Mouse (Mus musculus) CH12.LX (cell line): Measurements from ENCODE around the gene Golm1. TPM values are rescaled to one million over a fixed set of nuclear protein-coding genes. Genes with fewer than 3 reads are reported as not detected.

Experiments used
- DNase-seq: peaks from one replicate; pipeline ENCODE4 v3.0.0-alpha.2; 2013; ENCODE audit errors: extremely low read depth
- H3K27ac ChIP-seq: 2 replicates; pipeline ENCODE4 v1.5.1; 2012; ENCODE audit warnings: low read depth, mild to moderate bottlenecking, control low read depth, moderate library complexity; ENCODE audit not compliant: insufficient read depth
- H3K27me3 ChIP-seq: replicated peaks from 2 replicates; pipeline ENCODE3; 2012; ENCODE audit warnings: inconsistent platforms
- H3K36me3 ChIP-seq, 2 experiments: replicated peaks in 1 of 2; 2 replicates each; pipeline versions ENCODE3 to v1.6.1; 2012; ENCODE audit warnings: inconsistent platforms in 1 of 2, low read length in 1 of 2, mild to moderate bottlenecking in 1 of 2, mixed read lengths in 1 of 2, moderate library complexity in 1 of 2; ENCODE audit not compliant: control insufficient read depth in 1 of 2, insufficient read depth in 1 of 2
- H3K4me1 ChIP-seq, 2 experiments: 2 replicates each; pipeline ENCODE4 v1.6.1; 2012; ENCODE audit warnings: inconsistent platforms in 1 of 2, moderate library complexity in 1 of 2; ENCODE audit not compliant: insufficient read depth in 2 of 2, control insufficient read depth in 1 of 2
- H3K4me2 ChIP-seq: 2 replicates; pipeline ENCODE4 v1.6.1; 2012; ENCODE audit warnings: low read depth, mild to moderate bottlenecking, control low read depth; ENCODE audit not compliant: poor library complexity, insufficient read depth, severe bottlenecking
- H3K4me3 ChIP-seq, 3 experiments: fragments of 150-350 bp in 1 of 3; sonication (generic) in 1 of 3; replicated peaks in 1 of 3; 2 replicates each; pipeline versions ENCODE3 to v1.5.1; 2011 to 2012; ENCODE audit warnings: low read depth in 2 of 3, low read length in 2 of 3, mild to moderate bottlenecking in 2 of 3, moderate library complexity in 2 of 3, control low read depth in 1 of 3, improper control_type of control experiment in 1 of 3, inconsistent platforms in 1 of 3, mixed read lengths in 1 of 3; ENCODE audit not compliant: poor library complexity in 1 of 3
- H3K79me2 ChIP-seq: replicated peaks from 2 replicates; pipeline ENCODE4 v1.6.1; 2012; ENCODE audit warnings: mild to moderate bottlenecking, moderate library complexity; ENCODE audit not compliant: control insufficient read depth, poor library complexity, insufficient read depth, severe bottlenecking; ENCODE audit errors: extremely low read depth
- H3K9ac ChIP-seq: 2 replicates; pipeline ENCODE4 v1.6.1; 2012; ENCODE audit warnings: low read depth, mild to moderate bottlenecking, control low read depth, moderate library complexity; ENCODE audit not compliant: insufficient read depth
- H3K9me3 ChIP-seq: replicated peaks from 2 replicates; pipeline ENCODE3; 2012; ENCODE audit warnings: low read length, inconsistent platforms, mixed read lengths
- BHLHE40 ChIP-seq: IDR thresholded peaks from 2 replicates; pipeline ENCODE4 v1.6.1; 2011; ENCODE audit warnings: mild to moderate bottlenecking, low read depth, low read length, improper control_type of control experiment
- EP300 ChIP-seq: IDR thresholded peaks from 2 replicates; pipeline ENCODE4 v1.6.1; 2011; ENCODE audit warnings: low read length, improper control_type of control experiment
- ETS1 ChIP-seq: conservative IDR thresholded peaks from 2 replicates; pipeline ENCODE4 v1.6.1; 2012; ENCODE audit warnings: low read depth, mild to moderate bottlenecking, inconsistent platforms, low read length, improper control_type of control experiment, moderate library complexity
- GABPA ChIP-seq: IDR thresholded peaks from 2 replicates; pipeline ENCODE4 v1.6.1; 2012; ENCODE audit warnings: low read depth, low read length, improper control_type of control experiment, inconsistent platforms; ENCODE audit not compliant: insufficient replicate concordance
- HCFC1 ChIP-seq: IDR thresholded peaks from 2 replicates; pipeline ENCODE4 v1.6.1; 2012; ENCODE audit warnings: low read depth, mild to moderate bottlenecking, inconsistent platforms, low read length, improper control_type of control experiment
- JUN ChIP-seq: IDR thresholded peaks from 2 replicates; pipeline ENCODE4 v1.6.1; 2011; ENCODE audit warnings: low read depth, mild to moderate bottlenecking, low read length, improper control_type of control experiment, moderate library complexity; ENCODE audit not compliant: insufficient read depth
- MAX ChIP-seq: IDR thresholded peaks from 2 replicates; pipeline ENCODE4 v1.6.1; 2011; ENCODE audit warnings: low read length, improper control_type of control experiment
- MAZ ChIP-seq: IDR thresholded peaks from 2 replicates; pipeline ENCODE4 v1.6.1; 2012; ENCODE audit warnings: low read depth, mild to moderate bottlenecking, inconsistent platforms, low read length, improper control_type of control experiment, moderate library complexity
- MEF2A ChIP-seq: IDR thresholded peaks from 2 replicates; pipeline ENCODE4 v1.6.1; 2014; ENCODE audit warnings: low read depth, mild to moderate bottlenecking, inconsistent platforms, low read length, improper control_type of control experiment, borderline replicate concordance
- MXI1 ChIP-seq: IDR thresholded peaks from 2 replicates; pipeline ENCODE4 v1.6.1; 2011; ENCODE audit warnings: mild to moderate bottlenecking, low read depth, low read length, improper control_type of control experiment
- MYC ChIP-seq: IDR thresholded peaks from 2 replicates; pipeline ENCODE4 v1.6.1; 2011; ENCODE audit warnings: low read depth, mild to moderate bottlenecking, improper control_type of control experiment, low read length
- NELFE ChIP-seq: IDR thresholded peaks from 2 replicates; pipeline ENCODE4 v1.6.1; 2011; ENCODE audit warnings: low read depth, low read length, improper control_type of control experiment
- NRF1 ChIP-seq: IDR thresholded peaks from 2 replicates; pipeline ENCODE4 v1.6.1; 2014; ENCODE audit warnings: low read depth, mild to moderate bottlenecking, inconsistent platforms, low read length, improper control_type of control experiment, moderate library complexity
- POLR2A ChIP-seq: IDR thresholded peaks from 2 replicates; pipeline ENCODE4 v1.6.1; 2011; ENCODE audit warnings: low read depth, mild to moderate bottlenecking, improper control_type of control experiment, low read length
- POLR2AphosphoS2 ChIP-seq: IDR thresholded peaks from 2 replicates; pipeline ENCODE4 v1.6.1; 2011; ENCODE audit warnings: low read depth, low read length, improper control_type of control experiment
- RAD21 ChIP-seq: IDR thresholded peaks from 2 replicates; pipeline ENCODE4 v1.6.1; 2011; ENCODE audit warnings: low read depth, mild to moderate bottlenecking, low read length, improper control_type of control experiment, moderate library complexity
- RCOR1 ChIP-seq: conservative IDR thresholded peaks from 2 replicates; pipeline ENCODE4 v1.6.1; 2012; ENCODE audit warnings: low read depth, mild to moderate bottlenecking, inconsistent platforms, low read length, improper control_type of control experiment
- SIN3A ChIP-seq: IDR thresholded peaks from 2 replicates; pipeline ENCODE4 v1.6.1; 2012; ENCODE audit warnings: low read length, improper control_type of control experiment, inconsistent platforms
- SMC3 ChIP-seq: IDR thresholded peaks from 2 replicates; pipeline ENCODE4 v1.6.1; 2011; ENCODE audit warnings: low read depth, low read length, improper control_type of control experiment
- TBP ChIP-seq: conservative IDR thresholded peaks from 2 replicates; pipeline ENCODE4 v1.6.1; 2011; ENCODE audit warnings: low read depth, low read length, improper control_type of control experiment
- TCF12 ChIP-seq: IDR thresholded peaks from 2 replicates; pipeline ENCODE4 v1.6.1; 2014; ENCODE audit warnings: low read depth, mild to moderate bottlenecking, inconsistent platforms, low read length, improper control_type of control experiment
- UBTF ChIP-seq: IDR thresholded peaks from 2 replicates; pipeline ENCODE4 v1.6.1; 2012; ENCODE audit warnings: low read depth, mild to moderate bottlenecking, inconsistent platforms, low read length, improper control_type of control experiment, moderate library complexity
- USF1 ChIP-seq: IDR thresholded peaks from 2 replicates; pipeline ENCODE4 v1.6.1; 2014; ENCODE audit warnings: low read depth, mild to moderate bottlenecking, inconsistent platforms, low read length, improper control_type of control experiment
- USF2 ChIP-seq: conservative IDR thresholded peaks from 2 replicates; pipeline ENCODE4 v1.6.1; 2011; ENCODE audit warnings: low read depth, low read length, improper control_type of control experiment
- ZC3H11A ChIP-seq: IDR thresholded peaks from 2 replicates; pipeline ENCODE4 v1.6.1; 2012; ENCODE audit warnings: low read depth, mild to moderate bottlenecking, inconsistent platforms, low read length, improper control_type of control experiment
- ZKSCAN1 ChIP-seq: IDR thresholded peaks from 2 replicates; pipeline ENCODE4 v1.6.1; 2012; ENCODE audit warnings: low read depth, inconsistent platforms, low read length, improper control_type of control experiment, borderline replicate concordance
- ZNF384 ChIP-seq: IDR thresholded peaks from 2 replicates; pipeline ENCODE4 v1.6.1; 2012; ENCODE audit warnings: low read depth, low read length, improper control_type of control experiment, inconsistent platforms
- dilution Hi-C: fragments of 300-500 bp; cut with MboI; formaldehyde crosslinking; loops from 2 replicates; pipeline ENCODE4 v1.14.3; 2020; ENCODE audit warnings: low sequenced_read_pairs; ENCODE audit not compliant: extremely low pct_unique_long_range_greater_than_20kb, extremely low pct_ligation_motif_present
- in situ Hi-C: fragments of 300-500 bp; cut with MboI; formaldehyde crosslinking; loops from 3 replicates; pipeline ENCODE4 v1.14.3; 2019; ENCODE audit warnings: low sequenced_read_pairs, low pct_ligation_motif_present, low pct_unique_long_range_greater_than_20kb, mixed read lengths
- polyA plus RNA-seq: library from polyadenylated mRNA; unstranded; fragments of >175 nt; gene quantifications from 2 replicates; pipeline ENCODE4 v1.2.1, GENCODE M21; 2012; ENCODE audit warnings: low read depth; ENCODE audit not compliant: insufficient read length
- total RNA-seq, 2 experiments: library from RNA; depleted of rRNA; stranded (reverse); fragments of 300-350 nt in 1 of 2; fragments of >200 nt in 1 of 2; gene quantifications; 2 replicates each; pipeline ENCODE4 v1.2.3; 2012 to 2014

Golm1 gene
- total and polyA plus RNA-seq, 3 experiments: 14.3 to 18.9 (median 17.4) TPM

- Histone ChIP-seq H3K4me3 (no peak overlapping the region), H3K9me3 (peaks cover 3% of the 10 kb centered on the region), H3K27me3 (peaks cover 5% of the 10 kb centered on the region), H3K27ac (no peak overlapping the region), H3K4me1 (peaks cover 0 to 4% of the 10 kb centered on the region in 2 experiments; a peak in 2 of 4 replicates), H3K9ac (no peak overlapping the region), H3K79me2 (no peaks in the 10 kb centered on the region), H3K4me2 (no peak overlapping the region), H3K36me3 (no peaks in the 10 kb centered on the region)
- TF ChIP-seq MEF2A (no peak), NELFE (no peak), NRF1 (no peak), SIN3A (no peak), USF2 (no peak), ZNF384 (no peak), MAZ (no peak), TBP (no peak), ZC3H11A (no peak), RAD21 (no peak), HCFC1 (no peak), POLR2A (no peak), MAX (no peak), SMC3 (no peak), USF1 (no peak)
- DNase-seq: no peak
- dilution Hi-C loops: no loop called here
- in situ Hi-C loops: no loop called here
These were observed 14.2 kb upstream of the Golm1 start for GRCm38 (mm10) chr13:59689843-59690242.

- dilution Hi-C loops: no loop called here
- H3K79me2 ChIP-seq: no peaks in the 10 kb centered on the region
- no peak overlapping the region for H3K4me3 ChIP-seq
- peaks cover 5% of the 10 kb centered on the region for H3K27me3 ChIP-seq
- no peaks in the 10 kb centered on the region for H3K36me3 ChIP-seq
- H3K27ac ChIP-seq: no peak overlapping the region
- peaks cover 3% of the 10 kb centered on the region for H3K9me3 ChIP-seq
- no peak overlapping the region for H3K4me2 ChIP-seq
- in situ Hi-C loops: no loop called here
- TF ChIP-seq TBP: no peak
- TF ChIP-seq TCF12: no peak
- TF ChIP-seq ETS1: no peak
- no peak for TF ChIP-seq MAX
- no peak for TF ChIP-seq NRF1
- TF ChIP-seq EP300: no peak
- TF ChIP-seq SMC3: no peak
- TF ChIP-seq ZKSCAN1: no peak
- TF ChIP-seq MYC: no peak
- no peak for TF ChIP-seq JUN
- TF ChIP-seq GABPA: no peak
- no peak for TF ChIP-seq NELFE
- TF ChIP-seq MXI1: no peak
- TF ChIP-seq ZNF384: no peak
- no peak for TF ChIP-seq USF1
- no peak for TF ChIP-seq SIN3A
- TF ChIP-seq POLR2AphosphoS2: no peak
- no peak for TF ChIP-seq RCOR1
- TF ChIP-seq BHLHE40: no peak
- TF ChIP-seq UBTF: no peak
- H3K9ac ChIP-seq: no peak overlapping the region
- DNase-seq: no peak
- peaks cover 0 to 4% of the 10 kb centered on the region in 2 experiments; a peak in 2 of 4 replicates for H3K4me1 ChIP-seq
These were observed 13.7 kb upstream of the Golm1 start for GRCm38 (mm10) chr13:59689313-59689712.
